Mouse (Mus musculus): ENCODE data around the gene Prima1. TPM values are rescaled to one million over a fixed set of nuclear protein-coding genes. Genes with fewer than 3 reads are reported as not detected.

The Prima1 gene
- polyA plus RNA-seq, 1 experiment from 2014 or later = 0.75 TPM

DNA sequence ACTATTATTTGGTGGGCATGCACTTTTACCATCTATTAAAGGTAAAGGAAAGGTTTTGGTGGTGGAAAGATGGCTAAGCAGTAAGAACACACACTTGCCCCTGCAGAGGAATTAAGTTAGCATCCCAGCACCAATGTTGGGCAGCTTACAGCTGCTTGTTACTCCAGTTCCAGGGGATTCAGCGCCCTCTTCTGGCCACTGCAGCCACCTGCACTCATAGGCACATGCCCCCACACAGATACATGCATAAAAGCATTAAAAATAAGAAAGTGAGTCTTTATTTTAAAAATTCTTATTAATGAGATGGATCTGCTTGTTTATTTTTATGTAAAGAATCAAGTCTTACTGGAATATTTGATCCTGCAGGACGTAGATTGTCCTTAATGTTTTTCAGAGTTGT is 87.0 kb downstream of the Prima1 start:
- no peak overlapping the region for H3K4me2 ChIP-seq
- no peak for ATAC-seq (ENCODE audit: insufficient number of reproducible peaks, low FRiP score)
- peaks cover 3% of the 10 kb centered on the region for H3K9me3 ChIP-seq (replicated peaks)
- H3K4me1 ChIP-seq (replicated peaks) = peaks cover 7% of the 10 kb centered on the region; the same call in 1 of the 2 replicates
- peaks cover 4% of the 10 kb centered on the region; the same call in 1 of the 2 replicates for H3K27me3 ChIP-seq (replicated peaks)
- 69% methylated on average over 2 of the region's 2 CpGs for WGBS
- no peaks in the 10 kb centered on the region for H3K36me3 ChIP-seq
- H3K9ac ChIP-seq = no peak overlapping the region
- no peak overlapping the region for H3K27ac ChIP-seq (ENCODE audit: poor library complexity, severe bottlenecking)
- H3K4me3 ChIP-seq = no peak overlapping the region

DNA sequence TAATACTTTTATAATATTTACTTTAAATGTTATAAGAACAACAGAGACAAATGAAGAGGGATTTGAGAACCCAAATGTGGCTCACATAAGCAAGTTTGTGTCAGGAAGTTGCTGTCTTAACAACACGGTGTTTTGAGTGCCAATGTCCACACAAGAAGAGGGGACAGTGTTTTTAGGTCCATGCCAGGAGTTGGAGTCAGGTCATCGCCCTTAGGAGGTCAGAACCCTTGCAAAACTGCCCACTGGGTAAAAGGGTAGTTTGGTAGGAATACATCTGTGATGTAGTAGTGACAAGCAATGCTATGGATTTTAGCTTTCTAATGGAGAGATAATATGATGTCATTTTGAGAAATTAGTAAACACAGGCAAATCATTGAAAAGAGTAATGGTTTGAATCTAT is 91.7 kb downstream of the Prima1 start:
- WGBS = 62% methylated on average over 2 of the region's 2 CpGs
- Histone ChIP-seq H3K9me3 (replicated peaks) (peaks cover 3% of the 10 kb centered on the region), H3K4me2 (no peak overlapping the region), H3K27ac (ENCODE audit: poor library complexity, severe bottlenecking) (no peak overlapping the region), H3K4me1 (replicated peaks) (no peaks in the 10 kb centered on the region), H3K9ac (no peak overlapping the region), H3K36me3 (no peaks in the 10 kb centered on the region), H3K4me3 (no peak overlapping the region), H3K27me3 (replicated peaks) (no peaks in the 10 kb centered on the region)
- ATAC-seq (ENCODE audit: insufficient number of reproducible peaks, low FRiP score) = no peak

Other genes starting within 250 kb of the Prima1 start
- 0.20 TPM in 1 of 2 replicates, not detected in the other for gene Fam181a, start 68.8 kb upstream of the Prima1 start, polyA plus RNA-seq (2016; fragmentation: Nextera tagmentation; extraction: Ambion mirVana)
- 218 TPM in 2 replicates for gene Asb2, start 113.9 kb upstream of the Prima1 start, polyA plus RNA-seq (2016; fragmentation: Nextera tagmentation; extraction: Ambion mirVana)
- 17.7 and 18.4 TPM in 2 replicates for gene Otub2, start 146.5 kb upstream of the Prima1 start, polyA plus RNA-seq (2016; fragmentation: Nextera tagmentation; extraction: Ambion mirVana)
- 0.39 and 0.46 TPM in 2 replicates for gene 9330161L09Rik, start 165.7 kb upstream of the Prima1 start, polyA plus RNA-seq (2016; fragmentation: Nextera tagmentation; extraction: Ambion mirVana)
- gene Ddx24, start 183.7 kb upstream of the Prima1 start, polyA plus RNA-seq (2016; fragmentation: Nextera tagmentation; extraction: Ambion mirVana) = 72.3 and 78.7 TPM in 2 replicates
- 23.7 and 26.3 TPM in 2 replicates for gene Ifi27, start 192.1 kb upstream of the Prima1 start, polyA plus RNA-seq (2016; fragmentation: Nextera tagmentation; extraction: Ambion mirVana)
- 3.6 and 4.5 TPM in 2 replicates for gene Ifi27l2a, start 201.5 kb upstream of the Prima1 start, polyA plus RNA-seq (2016; fragmentation: Nextera tagmentation; extraction: Ambion mirVana)
- gene Ifi27l2b, start 215.1 kb upstream of the Prima1 start, polyA plus RNA-seq (2016; fragmentation: Nextera tagmentation; extraction: Ambion mirVana) = 0.31 TPM in 1 of 2 replicates, not detected in the other